Mouse (Mus musculus): ENCODE results near the gene Mip. TPM values are rescaled to one million over a fixed set of nuclear protein-coding genes. Genes with fewer than 3 reads are reported as not detected.
A peak's percentile ranks its signal among the peaks of the same experiment; 100 is the strongest.

Gene Mip
- not detected in 2 replicates for polyA plus RNA-seq (2012; ENCODE audit: insufficient read depth, insufficient read length, low replicate concordance, missing spikeins)

DNA sequence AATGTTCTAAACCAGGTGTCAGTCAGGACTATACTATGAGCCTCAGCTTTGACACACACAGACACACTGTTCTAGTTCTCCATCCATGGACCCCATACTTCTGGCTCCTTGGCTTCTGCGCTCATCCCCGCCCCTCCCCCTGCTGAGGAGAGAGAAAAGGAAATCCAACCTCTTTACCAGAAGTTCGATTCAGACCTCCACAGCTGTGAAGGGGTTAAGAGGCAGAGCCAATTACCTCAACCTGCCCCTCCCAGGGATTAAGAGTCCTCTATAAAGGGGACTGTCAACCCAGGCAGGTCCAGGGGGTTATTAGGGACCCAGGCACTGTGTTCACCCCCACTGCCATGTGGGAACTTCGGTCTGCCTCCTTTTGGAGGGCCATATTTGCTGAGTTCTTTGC lies at the start of gene Mip:
Gene Mip (plus strand): TSS at position 301 of the 400 bp plus-strand sequence.
- Histone ChIP-seq H3K27ac (ENCODE audit: insufficient read depth, low read depth, low read length) (no peak within 1 kb of the TSS), H3K4me1 (ENCODE audit: control insufficient read depth, insufficient read depth, low read length) (no peaks in the 10 kb centered on the region), H3K4me3 (ENCODE audit: insufficient read depth, low read depth, low read length) (no peak within 1 kb of the TSS)
- no peak for TF ChIP-seq CTCF (IDR thresholded peaks at IDR 0.05; ENCODE audit: insufficient read depth, low read depth, low read length)
- no peak for TF ChIP-seq POLR2A (IDR thresholded peaks at IDR 0.05; ENCODE audit: insufficient read depth, low read depth, low read length)
- 33% methylated on average over 4 of the region's 4 CpGs for WGBS

DNA sequence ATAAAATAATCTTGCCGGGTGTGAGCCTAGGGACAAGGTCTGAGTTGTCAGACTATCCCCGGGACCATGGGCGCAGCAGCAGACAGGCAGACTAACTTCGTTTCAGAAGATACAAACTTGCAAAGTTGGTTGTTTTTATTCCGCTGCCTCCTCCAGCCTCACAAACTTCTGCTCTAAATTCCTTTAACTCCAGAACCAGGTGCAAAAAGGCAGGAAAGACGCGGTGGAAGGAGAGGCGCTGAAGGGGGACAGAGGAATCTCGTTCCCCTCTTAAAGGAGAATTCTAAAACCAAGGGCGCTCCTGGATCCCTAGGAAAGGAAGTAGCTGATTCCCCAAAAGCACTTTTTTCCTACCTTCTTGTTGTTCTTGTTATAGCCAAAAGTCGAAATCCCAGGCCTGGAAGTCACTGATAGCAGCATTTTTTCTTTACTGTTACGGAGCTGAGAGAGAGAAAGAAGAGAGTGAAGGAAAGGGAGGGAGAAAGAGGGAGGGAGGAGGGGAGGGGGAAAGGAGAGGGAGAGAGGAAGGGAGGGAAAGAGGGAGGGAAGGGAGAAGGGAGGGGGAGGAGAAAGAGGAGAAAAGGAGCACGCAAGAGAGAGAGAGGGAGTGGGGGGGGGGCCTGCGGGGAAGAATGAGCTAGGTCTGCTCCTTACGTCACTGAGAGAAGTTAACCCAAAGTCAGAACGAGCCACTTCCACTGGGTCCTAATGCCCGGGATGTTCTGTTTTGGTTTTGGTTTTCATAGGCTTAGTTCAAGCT lies 49.5 kb upstream of the Mip start:
- Histone ChIP-seq H3K4me3 (ENCODE audit: insufficient read depth, low read depth, low read length) (peak overlapping the region; percentile 52), H3K4me1 (ENCODE audit: control insufficient read depth, insufficient read depth, low read length) (0 out of 2 replicates have a peak, but pooled peaks cover 2% of the 10 kb centered on the region), H3K27ac (ENCODE audit: insufficient read depth, low read depth, low read length) (peak overlapping the region; percentile 75)
- TF ChIP-seq POLR2A (IDR thresholded peaks at IDR 0.05; ENCODE audit: insufficient read depth, low read depth, low read length) (no peak), CTCF (IDR thresholded peaks at IDR 0.05; ENCODE audit: insufficient read depth, low read depth, low read length) (no peak)
- WGBS: under 1% methylated on average over 17 of the region's 17 CpGs

DNA sequence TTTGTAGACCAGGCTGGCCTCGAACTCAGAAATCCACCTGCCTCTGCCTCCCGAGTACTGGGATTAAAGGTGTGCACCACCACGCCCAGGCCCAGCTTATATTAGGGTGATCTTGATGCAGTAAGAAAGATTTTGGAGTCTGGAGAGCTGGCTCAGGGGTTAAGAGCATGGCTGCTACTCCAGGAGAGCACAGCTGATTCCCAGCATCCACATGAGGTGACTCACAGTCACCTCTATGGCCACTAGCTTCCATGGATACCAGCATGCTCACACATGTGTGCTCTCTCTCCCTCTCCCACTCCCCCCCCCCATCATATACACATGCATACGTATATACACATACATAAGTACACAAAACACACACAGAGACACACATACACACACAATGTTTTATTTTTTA lies 48.3 kb upstream of the Mip start:
- no peak for TF ChIP-seq CTCF (IDR thresholded peaks at IDR 0.05; ENCODE audit: insufficient read depth, low read depth, low read length)
- no peak for TF ChIP-seq POLR2A (IDR thresholded peaks at IDR 0.05; ENCODE audit: insufficient read depth, low read depth, low read length)
- H3K27ac ChIP-seq (ENCODE audit: insufficient read depth, low read depth, low read length): no peak overlapping the region
- WGBS: 87% methylated on average over 4 of the region's 4 CpGs

DNA sequence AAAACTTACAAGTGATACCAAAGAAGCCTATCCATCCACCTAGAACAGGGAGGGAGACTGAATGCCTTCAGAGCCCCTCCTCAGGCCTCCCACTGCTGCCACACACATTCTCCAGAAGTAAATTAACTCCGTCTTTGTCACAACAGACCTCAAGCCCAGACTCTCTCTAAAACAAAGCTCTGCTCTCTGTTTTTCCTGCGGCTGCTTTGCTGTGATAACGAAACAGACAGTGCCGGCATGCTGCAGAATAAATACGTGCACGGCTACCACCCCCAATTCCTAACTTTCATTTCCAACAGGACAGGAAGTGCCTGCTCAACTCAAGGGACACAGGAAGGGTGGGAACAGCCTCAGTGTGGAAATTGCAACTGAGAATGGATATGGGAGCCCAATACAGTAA lies 45.6 kb upstream of the Mip start, which contains the start of gene Rbms2:
Gene Rbms2 (minus strand): TSS at position 309 of the 400 bp plus-strand sequence.
- TF ChIP-seq POLR2A (IDR thresholded peaks at IDR 0.05; ENCODE audit: insufficient read depth, low read depth, low read length): no peak
- TF ChIP-seq CTCF (IDR thresholded peaks at IDR 0.05; ENCODE audit: insufficient read depth, low read depth, low read length): no peak
- H3K4me3 ChIP-seq (ENCODE audit: insufficient read depth, low read depth, low read length): no peak within 1 kb of the TSS
- WGBS: 11% methylated on average over 6 of the region's 6 CpGs
- no peak within 1 kb of the TSS for H3K27ac ChIP-seq (ENCODE audit: insufficient read depth, low read depth, low read length)
- no peaks in the 10 kb centered on the region for H3K4me1 ChIP-seq (ENCODE audit: control insufficient read depth, insufficient read depth, low read length)

More for the DNA sequence above, 48.3 kb upstream of the Mip start:
- Histone ChIP-seq H3K4me1 (ENCODE audit: control insufficient read depth, insufficient read depth, low read length) (0 out of 2 replicates have a peak, but pooled peaks cover 2% of the 10 kb centered on the region), H3K4me3 (ENCODE audit: insufficient read depth, low read depth, low read length) (no peak overlapping the region)

DNA sequence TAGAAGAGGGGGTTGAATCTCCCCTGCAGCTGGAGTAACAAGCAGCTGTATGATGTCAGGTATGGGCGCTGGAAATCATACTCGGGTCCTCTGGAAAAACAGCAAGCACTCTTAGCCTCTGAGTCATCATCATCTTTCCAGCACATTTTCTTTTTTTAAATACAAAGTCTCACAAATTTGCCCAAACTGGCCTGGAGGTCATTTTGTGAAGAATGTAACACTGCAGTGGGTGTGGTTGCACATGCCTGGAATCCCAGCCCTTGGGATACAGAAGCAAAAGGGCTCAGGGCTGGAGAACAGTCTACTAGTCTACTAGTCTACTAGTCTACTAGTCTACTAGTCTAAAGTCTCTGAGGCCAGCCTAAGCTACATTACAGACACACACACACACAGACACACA lies 41.3 kb upstream of the Mip start:
- Histone ChIP-seq H3K4me1 (ENCODE audit: control insufficient read depth, insufficient read depth, low read length) (no peaks in the 10 kb centered on the region), H3K4me3 (ENCODE audit: insufficient read depth, low read depth, low read length) (no peak overlapping the region), H3K27ac (ENCODE audit: insufficient read depth, low read depth, low read length) (no peak overlapping the region)
- WGBS: 82% methylated on average over 2 of the region's 2 CpGs
- TF ChIP-seq CTCF (IDR thresholded peaks at IDR 0.05; ENCODE audit: insufficient read depth, low read depth, low read length) (no peak), POLR2A (IDR thresholded peaks at IDR 0.05; ENCODE audit: insufficient read depth, low read depth, low read length) (no peak)

DNA sequence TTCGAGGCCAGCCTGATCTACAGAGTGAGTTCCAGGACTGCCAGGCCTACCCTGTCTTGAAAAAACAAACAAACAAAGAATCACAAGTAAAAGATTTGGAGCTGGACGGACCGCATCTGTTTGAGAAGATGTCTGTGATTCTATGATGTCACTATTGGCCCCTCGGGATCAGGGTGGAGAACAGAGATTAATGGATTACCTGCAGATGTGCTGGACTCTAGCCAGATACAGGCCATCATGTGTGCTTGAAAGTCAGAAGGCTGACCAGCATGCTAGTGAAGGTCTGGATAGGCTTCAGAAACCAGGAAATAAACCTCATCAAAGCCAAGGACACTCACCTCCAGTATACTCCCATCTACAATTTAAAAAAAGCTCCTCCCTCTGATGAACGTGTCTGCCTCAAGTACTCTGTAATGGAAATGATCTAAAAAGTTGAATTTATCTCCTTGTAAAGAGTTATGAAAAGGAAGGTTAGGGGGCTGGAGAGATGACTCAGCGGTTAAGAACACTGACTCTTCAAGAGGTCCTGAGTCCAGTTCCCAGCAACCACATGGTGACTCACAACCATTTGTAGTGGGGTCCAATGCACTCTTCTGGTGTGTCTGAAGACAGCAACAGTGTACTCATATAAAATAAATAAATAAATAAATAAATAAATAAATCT lies 40.2 kb upstream of the Mip start:
- no peak overlapping the region for H3K27ac ChIP-seq (ENCODE audit: insufficient read depth, low read depth, low read length)
- H3K4me3 ChIP-seq (ENCODE audit: insufficient read depth, low read depth, low read length): no peak overlapping the region
- H3K4me1 ChIP-seq (ENCODE audit: control insufficient read depth, insufficient read depth, low read length): no peaks in the 10 kb centered on the region
- TF ChIP-seq CTCF (IDR thresholded peaks at IDR 0.05; ENCODE audit: insufficient read depth, low read depth, low read length) (no peak), POLR2A (IDR thresholded peaks at IDR 0.05; ENCODE audit: insufficient read depth, low read depth, low read length) (no peak)
- 83% methylated on average over 6 of the region's 6 CpGs for WGBS

DNA sequence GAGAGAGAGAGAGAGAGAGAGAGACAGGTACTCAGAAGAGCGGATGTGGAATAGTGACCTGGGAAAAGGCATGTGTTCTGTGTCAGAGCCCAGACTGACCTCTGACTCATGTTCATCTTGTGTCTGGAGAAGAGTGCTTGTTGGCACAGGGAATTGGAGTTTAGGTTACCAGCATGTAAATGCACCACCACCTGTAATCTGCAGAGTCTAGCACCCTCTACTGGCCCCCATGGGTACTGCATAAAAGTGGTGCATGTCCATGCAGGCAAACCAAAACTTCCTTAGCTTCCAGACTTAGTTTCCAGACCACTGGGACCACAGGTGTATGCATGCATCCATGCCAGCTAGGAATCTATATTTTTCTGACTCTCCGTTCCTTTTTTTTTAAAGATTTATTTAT lies 39.7 kb upstream of the Mip start:
- WGBS: 62% methylated on average over 2 of the region's 2 CpGs
- H3K27ac ChIP-seq (ENCODE audit: insufficient read depth, low read depth, low read length): no peak overlapping the region

DNA sequence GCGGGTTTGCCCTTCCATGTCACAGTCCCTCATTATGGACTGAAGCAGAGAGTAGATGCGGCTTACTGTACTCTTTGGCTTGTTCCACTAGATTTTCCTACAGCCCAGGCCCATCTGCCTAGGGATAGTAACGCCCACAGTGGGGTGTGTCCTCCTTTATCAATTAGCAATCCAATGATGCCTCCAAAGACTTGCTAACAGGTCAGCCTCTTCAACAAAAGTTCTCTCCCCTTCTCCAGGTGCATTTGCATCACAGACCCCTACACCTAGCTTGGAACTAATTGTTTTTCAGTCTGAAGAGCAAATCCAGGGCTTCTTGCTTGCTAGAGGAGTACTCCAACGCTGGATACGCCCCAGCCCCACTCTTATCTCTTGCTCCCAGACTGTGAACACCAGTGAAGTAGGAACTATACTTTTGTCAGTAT lies 38.4 kb upstream of the Mip start:
- H3K4me1 ChIP-seq (ENCODE audit: control insufficient read depth, insufficient read depth, low read length): no peaks in the 10 kb centered on the region
- no peak overlapping the region for H3K4me3 ChIP-seq (ENCODE audit: insufficient read depth, low read depth, low read length)
- TF ChIP-seq CTCF (IDR thresholded peaks at IDR 0.05; ENCODE audit: insufficient read depth, low read depth, low read length): no peak
- TF ChIP-seq POLR2A (IDR thresholded peaks at IDR 0.05; ENCODE audit: insufficient read depth, low read depth, low read length): no peak
- 71% methylated on average over 5 of the region's 5 CpGs for WGBS
- H3K27ac ChIP-seq (ENCODE audit: insufficient read depth, low read depth, low read length): no peak overlapping the region

More for the DNA sequence above, 39.7 kb upstream of the Mip start:
- Histone ChIP-seq H3K4me3 (ENCODE audit: insufficient read depth, low read depth, low read length) (no peak overlapping the region), H3K4me1 (ENCODE audit: control insufficient read depth, insufficient read depth, low read length) (no peaks in the 10 kb centered on the region)
- TF ChIP-seq POLR2A (IDR thresholded peaks at IDR 0.05; ENCODE audit: insufficient read depth, low read depth, low read length) (no peak), CTCF (IDR thresholded peaks at IDR 0.05; ENCODE audit: insufficient read depth, low read depth, low read length) (no peak)

All from olfactory bulb, adult 2 months (tissue).